Mouse (Mus musculus): Measurements from ENCODE around the gene Dnajc12. TPM values are rescaled to one million over a fixed set of nuclear protein-coding genes. Genes with fewer than 3 reads are reported as not detected.
A peak's percentile ranks its signal among the peaks of the same experiment; 100 is the strongest.
"Not testable (repeated sequence)": the region's sequence is repeated elsewhere in the genome, so short reads cannot be mapped to it uniquely, and the experiment has no call there.

The Dnajc12 gene
- polyA plus RNA-seq, 2 experiments = 8.3 to 20.1 TPM

- H3K9ac ChIP-seq (replicated peaks) = no peak overlapping the region
- H3K27me3 ChIP-seq (ENCODE audit: control insufficient read depth, insufficient read depth, low read length) = no peaks in the 10 kb centered on the region
- TF ChIP-seq CTCF (IDR thresholded peaks at IDR 0.05; ENCODE audit: low read depth) (no peak), EP300 (IDR thresholded peaks at IDR 0.05; ENCODE audit: low read depth) (no peak)
- H3K4me3 ChIP-seq (ENCODE audit: insufficient read depth in 1 of 2, low read depth in 2 of 2, low read length in 2 of 2) = no peak overlapping the region
- DNase-seq (ENCODE audit: low read depth in 3 of 3, low spot score in 3 of 3) = no peak
- H3K4me2 ChIP-seq (ENCODE audit: low read depth) = no peak overlapping the region
- H3K27ac ChIP-seq = no peak overlapping the region
- peaks cover 0 to 1% of the 10 kb centered on the region in 2 experiments; a peak in 1 of 4 replicates for H3K4me1 ChIP-seq (replicated peaks; ENCODE audit: control insufficient read depth in 2 of 2, insufficient read depth in 2 of 2, low read length in 1 of 2)
- WGBS (ENCODE audit: insufficient replicate concordance) = 62% methylated on average over 2 of the region's 2 CpGs
- H3K9me3 ChIP-seq (ENCODE audit: control insufficient read depth, low read length) = no peaks in the 10 kb centered on the region
- 0 out of 2 replicates have a peak, but pooled peaks have one; percentile 26 for ATAC-seq (ENCODE audit: insufficient read depth)
- H3K36me3 ChIP-seq (replicated peaks; ENCODE audit: control insufficient read depth, insufficient read depth, low read depth) = no peaks in the 10 kb centered on the region
Measured at GRCm38 (mm10) chr10:63403636-63404035, 21.4 kb downstream of the Dnajc12 start.

GRCm38 (mm10) chr10:63410162-63410956, 28.1 kb downstream of the Dnajc12 start:
- no peak for TF ChIP-seq EP300 (IDR thresholded peaks at IDR 0.05; ENCODE audit: low read depth)
- no peak for TF ChIP-seq CTCF (IDR thresholded peaks at IDR 0.05; ENCODE audit: low read depth)
- no peak overlapping the region for H3K27ac ChIP-seq
- no peaks in the 10 kb centered on the region for H3K27me3 ChIP-seq (ENCODE audit: control insufficient read depth, insufficient read depth, low read length)
- H3K4me2 ChIP-seq (ENCODE audit: low read depth) = peak overlapping the region; percentile 26
- no peak for DNase-seq (ENCODE audit: low read depth in 3 of 3, low spot score in 3 of 3)
- H3K4me3 ChIP-seq (ENCODE audit: insufficient read depth in 1 of 2, low read depth in 2 of 2, low read length in 2 of 2) = no peak overlapping the region
- 0 out of 4 replicates have a peak, but pooled peaks cover 0 to 2% of the 10 kb centered on the region in 2 experiments for H3K4me1 ChIP-seq (replicated peaks; ENCODE audit: control insufficient read depth in 2 of 2, insufficient read depth in 2 of 2, low read length in 1 of 2)
- 55% methylated on average over 16 of the region's 16 CpGs for WGBS (ENCODE audit: insufficient replicate concordance)
- peak; percentile 45; the same call in 1 of the 2 replicates for ATAC-seq (ENCODE audit: insufficient read depth)
- H3K9me3 ChIP-seq (ENCODE audit: control insufficient read depth, low read length) = no peaks in the 10 kb centered on the region
- no peak overlapping the region for H3K9ac ChIP-seq (replicated peaks)
- no peaks in the 10 kb centered on the region for H3K36me3 ChIP-seq (replicated peaks; ENCODE audit: control insufficient read depth, insufficient read depth, low read depth)

GRCm38 (mm10) chr10:63411674-63412073, 29.4 kb downstream of the Dnajc12 start:
- peak; percentile 28; the same call in 1 of the 2 replicates for ATAC-seq (ENCODE audit: insufficient read depth)

GRCm38 (mm10) chr10:63412756-63413155, 30.5 kb downstream of the Dnajc12 start:
- H3K4me1 ChIP-seq (replicated peaks; ENCODE audit: control insufficient read depth in 2 of 2, insufficient read depth in 2 of 2, low read length in 1 of 2) = peaks cover 0 to 3% of the 10 kb centered on the region in 2 experiments; a peak in 1 of 4 replicates
- H3K27me3 ChIP-seq (ENCODE audit: control insufficient read depth, insufficient read depth, low read length) = no peaks in the 10 kb centered on the region
- TF ChIP-seq EP300 (IDR thresholded peaks at IDR 0.05; ENCODE audit: low read depth) = no peak
- TF ChIP-seq CTCF (IDR thresholded peaks at IDR 0.05; ENCODE audit: low read depth) = no peak
- H3K4me2 ChIP-seq (ENCODE audit: low read depth) = no peak overlapping the region
- H3K9me3 ChIP-seq (ENCODE audit: control insufficient read depth, low read length) = no peaks in the 10 kb centered on the region
- H3K36me3 ChIP-seq (replicated peaks; ENCODE audit: control insufficient read depth, insufficient read depth, low read depth) = no peaks in the 10 kb centered on the region
- no peak overlapping the region for H3K4me3 ChIP-seq (ENCODE audit: insufficient read depth in 1 of 2, low read depth in 2 of 2, low read length in 2 of 2)
- H3K27ac ChIP-seq = no peak overlapping the region
- DNase-seq (ENCODE audit: low read depth in 3 of 3, low spot score in 3 of 3) = no peak
- no peak overlapping the region for H3K9ac ChIP-seq (replicated peaks)
- 74% methylated on average over 17 of the region's 17 CpGs for whole genome bisulfite sequencing (ENCODE audit: insufficient replicate concordance)
- no peak for ATAC-seq (ENCODE audit: insufficient read depth)

More at GRCm38 (mm10) chr10:63411674-63412073, 29.4 kb downstream of the Dnajc12 start:
- not testable (repeated sequence) for H3K4me1 ChIP-seq (replicated peaks; ENCODE audit: control insufficient read depth in 2 of 2, insufficient read depth in 2 of 2, low read length in 1 of 2); H3K4me3 ChIP-seq (ENCODE audit: insufficient read depth in 1 of 2, low read depth in 2 of 2, low read length in 2 of 2); H3K9ac ChIP-seq (replicated peaks); DNase-seq (ENCODE audit: low read depth in 3 of 3, low spot score in 3 of 3); H3K4me2 ChIP-seq (ENCODE audit: low read depth); H3K27ac ChIP-seq; H3K27me3 ChIP-seq (ENCODE audit: control insufficient read depth, insufficient read depth, low read length); H3K9me3 ChIP-seq (ENCODE audit: control insufficient read depth, low read length); H3K36me3 ChIP-seq (replicated peaks; ENCODE audit: control insufficient read depth, insufficient read depth, low read depth)
- WGBS (ENCODE audit: insufficient replicate concordance) = 44% methylated on average over 6 of the region's 7 CpGs

GRCm38 (mm10) chr10:63415287-63415686, 33.0 kb downstream of the Dnajc12 start:
- TF ChIP-seq CTCF (IDR thresholded peaks at IDR 0.05; ENCODE audit: low read depth) = no peak
- H3K27me3 ChIP-seq (ENCODE audit: control insufficient read depth, insufficient read depth, low read length) = no peaks in the 10 kb centered on the region
- H3K4me1 ChIP-seq (replicated peaks; ENCODE audit: control insufficient read depth in 2 of 2, insufficient read depth in 2 of 2, low read length in 1 of 2) = peaks cover 0 to 2% of the 10 kb centered on the region in 2 experiments; a peak in 1 of 4 replicates
- no peaks in the 10 kb centered on the region for H3K36me3 ChIP-seq (replicated peaks; ENCODE audit: control insufficient read depth, insufficient read depth, low read depth)
- no peak overlapping the region for H3K4me3 ChIP-seq (ENCODE audit: insufficient read depth in 1 of 2, low read depth in 2 of 2, low read length in 2 of 2)
- H3K4me2 ChIP-seq (ENCODE audit: low read depth) = no peak overlapping the region
- WGBS (ENCODE audit: insufficient replicate concordance) = 39% methylated on average over 7 of the region's 7 CpGs
- H3K9ac ChIP-seq (replicated peaks) = no peak overlapping the region
- no peak overlapping the region for H3K27ac ChIP-seq
- DNase-seq (ENCODE audit: low read depth in 3 of 3, low spot score in 3 of 3) (no peak), ATAC-seq (ENCODE audit: insufficient read depth) (no peak)
- H3K9me3 ChIP-seq (ENCODE audit: control insufficient read depth, low read length) = no peaks in the 10 kb centered on the region
